Mouse (Mus musculus) neural tube, embryonic 10.5 days (tissue): Measurements from ENCODE around the gene Kdm2b.

ENCODE experiments used
- DNase-seq: peaks from one replicate; pipeline ENCODE4 v3.0.0-alpha.2; 2017; ENCODE audit warnings: low spot score; ENCODE audit errors: extremely low spot score

The Kdm2b gene

DNA sequence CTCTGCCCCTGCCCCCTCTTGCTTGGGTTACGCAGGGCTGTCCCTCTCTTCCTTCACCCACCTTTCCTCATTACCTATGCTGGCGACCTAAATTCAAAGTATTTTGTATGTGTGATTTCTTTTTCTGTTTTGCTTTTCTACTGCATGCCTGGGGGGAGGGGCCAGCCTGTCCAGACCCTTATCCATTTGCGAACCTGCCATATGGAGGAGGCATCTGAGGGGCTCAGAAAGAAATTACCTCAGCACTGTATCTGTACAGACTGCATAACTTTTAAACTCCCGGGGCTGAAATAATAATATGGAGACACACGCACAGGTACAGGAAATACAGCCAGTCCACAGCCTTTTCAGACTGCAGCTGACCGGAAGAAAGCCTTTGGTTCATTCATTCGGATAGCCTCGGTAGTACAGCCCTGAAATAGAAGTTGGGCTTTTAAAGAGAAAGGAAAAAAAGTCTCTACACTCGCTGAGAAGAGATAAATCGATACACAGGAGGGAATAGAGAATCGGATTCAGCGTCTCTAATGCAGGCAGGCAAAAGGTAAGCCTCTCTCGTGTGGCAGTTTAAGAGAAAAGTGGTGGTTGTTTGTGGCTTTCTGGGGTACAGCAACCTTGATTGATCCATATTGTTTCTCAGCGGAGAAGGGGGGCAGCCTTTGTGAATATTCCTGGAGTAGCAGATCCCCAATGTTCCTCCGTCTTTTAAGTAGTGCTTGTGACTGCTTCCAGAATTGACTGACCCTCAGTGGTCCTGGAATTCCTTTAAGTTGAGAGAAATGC, at the start of gene Kdm2b:
Kdm2b (minus strand) TSS at position 273 of the 780 bp plus-strand sequence.
- DNase-seq, result peak; percentile 60

- DNase-seq, result peak; percentile 60
These were observed 49.6 kb upstream of the Kdm2b start for GRCm38 (mm10) chr5:123039120-123039752.

GRCm38 (mm10) chr5:123038115-123038514, 48.5 kb upstream of the Kdm2b start:
- DNase-seq, result no peak

DNA sequence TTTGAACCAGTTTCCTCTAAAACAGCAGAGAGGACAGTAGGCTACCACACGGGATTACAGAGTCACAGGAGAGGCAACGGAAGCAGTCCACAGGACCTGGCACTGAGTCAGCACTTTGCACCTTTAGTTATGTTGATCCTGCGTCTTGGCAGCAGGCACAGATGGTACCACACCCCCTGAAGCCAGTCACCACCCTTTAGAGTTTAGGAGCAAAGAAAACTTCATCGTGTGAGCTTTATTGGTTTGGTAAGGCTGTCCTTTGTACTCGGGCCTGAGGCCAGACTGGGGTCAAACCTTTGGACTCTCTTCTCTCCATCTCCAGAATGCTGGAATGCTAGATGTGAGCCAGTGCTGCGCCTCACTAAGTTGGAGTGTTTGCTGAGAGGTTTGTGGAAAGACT, 45.9 kb upstream of the Kdm2b start:
- no peak for DNase-seq

DNA sequence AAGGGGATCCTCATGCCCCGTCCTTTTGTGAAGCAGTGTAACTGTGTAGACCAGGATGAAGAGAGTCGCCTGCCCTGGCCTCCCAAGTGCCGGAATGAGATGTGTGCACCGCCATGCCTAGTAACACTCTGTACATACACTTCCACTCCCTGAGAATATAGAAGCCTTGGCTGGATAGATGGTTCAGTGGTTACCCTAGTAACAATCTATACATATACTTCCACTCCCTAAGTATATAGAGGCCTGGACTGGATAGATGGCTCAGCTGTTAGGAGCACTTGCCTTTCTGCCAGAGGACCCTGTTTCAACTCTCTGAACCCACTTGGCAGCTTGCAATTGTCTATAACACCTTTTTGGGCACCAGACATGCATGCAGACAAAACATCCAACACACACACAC, 45.5 kb upstream of the Kdm2b start:
- no peak for DNase-seq

- no peak for DNase-seq
These were observed 44.1 kb upstream of the Kdm2b start for GRCm38 (mm10) chr5:123033646-123034160.

GRCm38 (mm10) chr5:123031312-123031711, 41.7 kb upstream of the Kdm2b start:
- DNase-seq, result no peak

- no peak for DNase-seq
These were observed 40.1 kb upstream of the Kdm2b start for GRCm38 (mm10) chr5:123029729-123030128.

DNA sequence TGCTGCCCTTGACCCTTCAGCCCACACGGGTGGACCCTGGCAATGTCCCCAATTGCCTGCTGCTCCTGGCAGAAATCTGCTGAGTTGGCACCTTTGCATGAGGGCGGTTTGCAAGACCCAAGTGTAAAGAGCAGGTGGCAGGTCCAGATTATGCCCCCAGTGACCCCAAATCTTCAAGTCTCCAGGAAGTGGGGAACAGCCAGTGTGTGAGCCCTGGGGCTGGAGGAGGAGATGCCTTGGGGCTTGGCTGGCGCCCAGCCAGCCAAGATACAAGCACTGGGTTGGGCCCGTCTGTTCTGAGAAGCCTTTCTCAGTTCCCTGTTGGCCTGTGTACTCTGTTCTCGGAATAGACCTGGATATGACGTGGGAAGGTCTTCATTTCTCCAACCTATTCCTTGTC, 37.8 kb upstream of the Kdm2b start:
- DNase-seq, result no peak

- no peak for DNase-seq
These were observed 36.8 kb upstream of the Kdm2b start for GRCm38 (mm10) chr5:123026414-123026813.

DNA sequence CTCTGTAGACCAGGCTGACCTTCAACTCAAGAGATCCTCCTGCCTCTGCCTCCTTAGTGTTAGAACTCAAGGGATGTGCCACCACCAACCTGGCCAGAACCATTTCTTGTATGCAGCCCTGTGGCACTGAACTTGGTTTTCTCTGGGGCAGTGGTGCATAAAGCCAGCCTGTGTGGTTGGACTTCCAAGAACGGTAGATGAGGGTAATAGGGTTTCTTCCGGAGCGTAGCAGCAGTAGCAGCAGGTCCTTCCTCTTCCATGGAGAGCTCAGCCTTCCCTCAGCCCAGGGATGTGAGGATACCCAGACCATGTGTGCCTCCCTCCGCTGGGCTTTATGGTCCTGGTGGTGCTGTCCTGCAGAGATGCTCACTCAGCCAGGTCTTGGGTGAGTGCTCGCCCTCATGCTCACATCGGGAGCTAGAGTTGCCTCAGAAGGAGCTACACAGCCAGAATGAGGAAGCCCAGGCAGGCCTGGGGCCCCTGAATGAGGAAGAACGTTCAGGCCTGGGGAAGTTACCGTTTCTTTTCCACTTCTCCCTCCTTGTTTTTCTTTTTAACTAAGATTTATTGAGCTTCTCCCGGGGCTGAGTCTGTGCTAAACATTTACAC, 35.4 kb upstream of the Kdm2b start:
- DNase-seq, result no peak

DNA sequence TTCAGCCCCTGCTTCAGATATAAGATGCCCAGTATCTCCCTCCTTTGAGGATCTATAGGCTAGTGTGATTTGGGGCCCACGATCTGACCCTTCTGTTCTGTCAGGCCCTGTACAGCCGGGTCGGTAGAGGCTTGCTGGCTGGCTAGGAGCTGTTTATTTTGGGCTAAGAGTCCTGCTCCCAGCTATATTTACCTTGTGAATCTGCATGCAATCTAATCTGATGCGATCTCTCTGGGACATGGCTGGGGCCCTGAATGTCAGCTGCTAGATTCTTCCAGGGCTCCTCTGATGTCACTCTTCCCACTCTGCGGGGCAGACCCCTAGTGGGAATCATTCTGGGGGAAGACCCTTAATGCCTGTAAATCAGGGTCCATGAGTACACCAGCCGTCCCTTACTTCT, 34.7 kb upstream of the Kdm2b start:
- no peak for DNase-seq

- DNase-seq, result no peak
These were observed 33.4 kb upstream of the Kdm2b start for GRCm38 (mm10) chr5:123023049-123023448.

GRCm38 (mm10) chr5:123021438-123021837, 31.8 kb upstream of the Kdm2b start:
- no peak for DNase-seq

GRCm38 (mm10) chr5:123020426-123020825, 30.8 kb upstream of the Kdm2b start:
- DNase-seq, result no peak

DNA sequence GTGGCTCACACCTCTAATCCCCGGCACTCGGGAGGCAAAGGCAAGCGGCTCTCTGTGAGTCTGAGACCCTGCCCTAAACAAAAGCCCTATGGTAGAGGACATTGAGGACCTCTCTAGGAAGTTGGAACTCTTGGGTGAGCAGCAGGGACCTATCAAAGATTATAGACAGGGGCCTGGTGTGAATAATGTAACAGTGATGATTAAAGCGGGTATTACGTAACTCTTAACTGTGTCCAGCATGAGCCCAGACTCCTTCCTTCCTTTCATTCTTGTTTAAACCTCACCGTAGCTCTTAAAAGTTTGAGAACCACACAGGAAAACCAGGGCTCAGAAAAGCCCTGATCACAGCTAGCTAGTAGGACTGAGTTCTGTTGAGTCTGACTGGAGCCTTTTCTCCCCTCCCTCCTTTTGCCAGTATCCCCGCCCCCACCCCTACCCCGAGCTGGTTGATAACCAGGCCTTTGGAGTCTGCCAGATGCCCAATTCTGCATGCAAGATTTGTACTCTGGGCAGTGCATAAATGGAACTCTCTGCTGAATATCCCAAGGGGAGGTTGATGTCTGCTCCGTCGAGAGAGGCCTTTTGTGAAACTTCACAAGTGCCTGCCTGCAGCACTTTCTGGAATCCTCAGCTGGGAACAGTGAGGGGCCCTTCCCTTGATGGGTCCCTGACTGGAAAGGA, 29.9 kb upstream of the Kdm2b start:
- no peak for DNase-seq

- DNase-seq, result no peak
These were observed 27.9 kb upstream of the Kdm2b start for GRCm38 (mm10) chr5:123017504-123017903.

DNA sequence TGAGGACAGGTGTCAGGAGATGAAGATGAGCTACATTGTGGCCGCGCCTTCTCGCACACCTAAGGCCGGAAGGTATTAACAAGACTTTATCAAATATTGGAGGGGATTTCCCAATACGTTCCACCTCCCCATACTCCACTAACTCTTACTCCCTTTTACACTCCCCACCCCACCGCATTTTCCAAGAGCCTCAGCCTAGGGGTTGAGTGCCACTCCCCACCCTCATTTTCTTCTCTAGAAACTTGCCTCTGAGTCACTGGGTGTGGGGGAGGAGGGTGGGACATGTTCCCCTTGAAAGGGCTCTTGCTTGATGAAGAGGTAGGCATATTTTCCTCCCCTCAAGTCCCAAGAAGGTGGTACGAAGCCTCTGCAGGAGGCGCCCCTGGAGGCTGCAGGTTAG, 26.3 kb upstream of the Kdm2b start:
- no peak for DNase-seq

GRCm38 (mm10) chr5:123014753-123015701, 25.4 kb upstream of the Kdm2b start, which contains the start of gene Orai1:
Orai1 (plus strand) TSS chr5:123015074.
- DNase-seq, result peak; percentile 99

GRCm38 (mm10) chr5:123013599-123014315, 24.1 kb upstream of the Kdm2b start:
- peak; percentile 64 for DNase-seq
